Mouse (Mus musculus) stomach, embryonic 14.5 days (tissue): Measurements from ENCODE around the gene Vmn2r78. TPM values are rescaled to one million over a fixed set of nuclear protein-coding genes. Genes with fewer than 3 reads are reported as not detected.
"Not testable (repeated sequence)": the region's sequence is repeated elsewhere in the genome, so short reads cannot be mapped to it uniquely, and the experiment has no call there.

ENCODE experiments used
- ATAC-seq: fragments of 200-750 bp; cut with Nextera tagmentation; 2 replicates; pipeline ENCODE4 v1.8.0; 2017; ENCODE audit warnings: low read depth, moderate TSS enrichment; ENCODE audit not compliant: insufficient number of reproducible peaks, insufficient read depth, low FRiP score
- H3K27ac ChIP-seq: fragments of 300-500 bp; sonication (generic); 2 replicates; pipeline ENCODE4 v1.5.1; 2014; ENCODE audit warnings: mild to moderate bottlenecking, low read length, moderate library complexity, mixed read lengths
- H3K27me3 ChIP-seq: fragments of 300-500 bp; sonication (generic); 2 replicates; pipeline ENCODE4 v1.6.1; 2014; ENCODE audit warnings: low read length, control low read depth, mixed read lengths; ENCODE audit not compliant: control insufficient read depth, insufficient read depth
- H3K36me3 ChIP-seq: fragments of 300-500 bp; sonication (generic); 2 replicates; pipeline ENCODE4 v1.6.1; 2014; ENCODE audit warnings: mild to moderate bottlenecking, control low read depth, low read length, moderate library complexity, mixed read lengths; ENCODE audit not compliant: control insufficient read depth, insufficient read depth
- H3K4me1 ChIP-seq: fragments of 300-500 bp; sonication (generic); 2 replicates; pipeline ENCODE4 v1.6.1; 2014; ENCODE audit warnings: low read length, control low read depth, mixed read lengths; ENCODE audit not compliant: control insufficient read depth, insufficient read depth
- H3K4me2 ChIP-seq: fragments of 300-500 bp; sonication (generic); replicated peaks from 2 replicates; pipeline ENCODE4 v1.6.1; 2014; ENCODE audit warnings: low read depth, low read length, control low read depth
- H3K4me3 ChIP-seq: fragments of 300-500 bp; sonication (generic); 2 replicates; pipeline ENCODE4 v1.5.1; 2014; ENCODE audit warnings: low read depth, low read length, control low read depth
- H3K9ac ChIP-seq: fragments of 300-500 bp; sonication (generic); replicated peaks from 2 replicates; pipeline ENCODE4 v1.6.1; 2014; ENCODE audit warnings: low read depth, mild to moderate bottlenecking, control low read depth, low read length, moderate library complexity, mixed read lengths
- H3K9me3 ChIP-seq: fragments of 300-500 bp; sonication (generic); 2 replicates; pipeline ENCODE4 v1.6.1; 2016; ENCODE audit warnings: low read depth, low read length, control low read depth; ENCODE audit not compliant: control insufficient read depth
- WGBS: fragments of 180-500 bp; shearing (Covaris S2); extraction: QIAGEN DNeasy Blood & Tissue Kit; methylation state at CpG from one replicate; pipeline ENCODE4 v1.1.7; 2014; 5-methylcytosine and 5-hydroxymethylcytosine counted together
- polyA plus RNA-seq: library from polyadenylated mRNA; unstranded; fragments of >200 nt; fragmentation: Nextera tagmentation; extraction: Ambion mirVana; gene quantifications from 2 replicates; pipeline ENCODE4 v1.2.1, GENCODE M21; 2014

Gene Vmn2r78
- not detected in 2 replicates for polyA plus RNA-seq

- not testable (repeated sequence) for ATAC-seq, H3K4me1 ChIP-seq, H3K27me3 ChIP-seq, H3K4me3 ChIP-seq, H3K27ac ChIP-seq, H3K36me3 ChIP-seq, H3K9me3 ChIP-seq, H3K4me2 ChIP-seq, H3K9ac ChIP-seq
- WGBS, result 78% methylated on average over 2 of the region's 2 CpGs
Measured at GRCm38 (mm10) chr7:86914794-86915193, at the start of gene Vmn2r78. Vmn2r78 (plus strand) TSS chr7:86915094.

DNA sequence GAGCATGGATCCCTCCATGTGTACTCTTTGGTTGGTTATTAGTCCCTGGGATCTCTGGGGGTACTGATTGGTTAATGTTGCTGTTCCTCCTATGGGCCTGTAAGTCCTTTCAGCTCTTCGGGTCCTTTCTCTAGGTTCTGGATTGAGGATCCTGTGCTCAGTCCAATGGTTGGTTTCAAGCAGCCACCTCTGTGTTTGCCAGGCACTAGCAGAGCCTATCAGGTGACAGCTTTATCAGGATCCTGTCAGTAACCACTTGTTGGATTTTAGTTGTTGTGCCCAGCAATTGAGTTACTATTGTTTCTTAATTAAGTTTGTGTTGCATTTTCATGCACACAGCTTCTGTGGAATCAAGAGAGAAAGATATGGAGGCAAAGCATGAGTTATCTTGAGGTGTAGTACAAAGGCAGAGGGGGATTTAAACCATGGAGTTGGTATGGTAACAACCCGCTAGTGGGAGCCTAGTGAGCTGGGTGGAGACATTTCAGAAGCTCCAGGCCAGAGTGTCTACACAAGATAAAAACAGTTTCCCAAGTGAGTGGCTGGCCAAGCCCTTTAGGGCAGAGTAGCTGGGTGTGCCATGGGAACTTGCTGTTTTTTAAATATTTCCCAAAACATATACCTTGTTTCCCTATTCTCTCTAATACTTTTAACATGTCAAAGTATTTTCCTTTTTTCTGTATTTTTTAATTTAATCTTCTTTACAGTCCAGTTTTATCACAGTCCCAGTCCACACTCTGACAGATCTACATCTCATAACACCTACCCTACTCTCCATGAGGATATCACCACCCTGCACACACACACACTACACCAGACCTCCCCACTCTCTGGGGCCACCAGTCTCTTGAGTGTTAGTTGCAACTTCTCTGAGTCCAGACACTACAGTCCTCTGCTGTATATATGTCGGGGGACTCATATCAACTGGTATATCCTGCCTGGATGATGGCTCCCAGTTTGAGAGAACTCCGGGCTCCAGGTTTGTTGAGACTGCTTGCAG lies 25.1 kb upstream of the Vmn2r78 start:
- Histone ChIP-seq H3K9ac (no peak overlapping the region), H3K4me1 (no peaks in the 10 kb centered on the region), H3K27me3 (no peaks in the 10 kb centered on the region), H3K27ac (no peak overlapping the region), H3K4me3 (no peak overlapping the region), H3K9me3 (no peaks in the 10 kb centered on the region), H3K36me3 (no peaks in the 10 kb centered on the region), H3K4me2 (no peak overlapping the region)
- WGBS, result 90% methylated on average over 4 of the region's 4 CpGs
- no peak for ATAC-seq

GRCm38 (mm10) chr7:86937288-86937687 lies 22.4 kb downstream of the Vmn2r78 start:
- Histone ChIP-seq H3K9me3 (no peaks in the 10 kb centered on the region), H3K4me3 (no peak overlapping the region)
- 75% methylated on average over 5 of the region's 5 CpGs for WGBS

DNA sequence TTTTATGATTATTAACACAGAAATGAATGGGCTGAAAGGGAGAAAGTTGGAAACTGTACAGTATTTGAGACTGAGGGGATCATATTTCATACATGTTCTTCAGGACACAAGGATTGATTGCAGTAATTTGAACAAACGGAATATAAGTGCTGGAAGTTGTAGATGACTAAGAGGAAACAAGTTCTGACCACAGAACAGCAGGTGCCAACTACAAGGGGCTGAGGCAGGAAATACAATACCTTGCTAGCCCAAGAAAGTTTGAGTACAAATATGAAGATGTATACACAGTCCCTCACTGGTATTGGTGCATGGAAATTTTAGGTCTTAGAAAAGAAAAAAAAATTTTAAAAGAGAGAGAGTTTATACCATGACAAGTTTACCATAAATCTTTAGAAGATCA lies 79.8 kb downstream of the Vmn2r78 start:
- WGBS, result 40% methylated on average over 1 of the region's 1 CpGs
- no peak overlapping the region for H3K9ac ChIP-seq

More at GRCm38 (mm10) chr7:86937288-86937687, 22.4 kb downstream of the Vmn2r78 start:
- Histone ChIP-seq H3K36me3 (no peaks in the 10 kb centered on the region), H3K27me3 (no peaks in the 10 kb centered on the region), H3K4me2 (no peak overlapping the region), H3K4me1 (no peaks in the 10 kb centered on the region), H3K9ac (no peak overlapping the region), H3K27ac (no peak overlapping the region)
- ATAC-seq, result no peak

GRCm38 (mm10) chr7:86995815-86996214 lies 80.9 kb downstream of the Vmn2r78 start, which contains the start of gene Vmn2r79:
Vmn2r79 (plus strand) TSS chr7:86996115.
- not testable (repeated sequence) for H3K27me3 ChIP-seq, H3K4me1 ChIP-seq, H3K9ac ChIP-seq, ATAC-seq, H3K9me3 ChIP-seq, H3K4me2 ChIP-seq, H3K36me3 ChIP-seq, H3K4me3 ChIP-seq, H3K27ac ChIP-seq
- WGBS, result 79% methylated on average over 1 of the region's 1 CpGs

More for the DNA sequence above, 79.8 kb downstream of the Vmn2r78 start:
- Histone ChIP-seq H3K36me3 (no peaks in the 10 kb centered on the region), H3K4me1 (no peaks in the 10 kb centered on the region), H3K4me2 (no peak overlapping the region), H3K27ac (no peak overlapping the region), H3K9me3 (no peaks in the 10 kb centered on the region), H3K27me3 (no peaks in the 10 kb centered on the region), H3K4me3 (no peak overlapping the region)
- ATAC-seq, result no peak

Other genes with a start within 250 kb of the Vmn2r78 start
- gene Olfr292, start 226.8 kb upstream of the Vmn2r78 start, polyA plus RNA-seq, result not detected in 2 replicates
- gene Folh1, start 139.2 kb upstream of the Vmn2r78 start, polyA plus RNA-seq, result not detected in 2 replicates
- gene Vmn2r77, start 120.1 kb upstream of the Vmn2r78 start, polyA plus RNA-seq, result not detected in 2 replicates
- not detected in 2 replicates for gene Vmn2r79, start 81.0 kb downstream of the Vmn2r78 start, polyA plus RNA-seq